Mouse (Mus musculus): ENCODE measurements around the gene Il12rb1. TPM values are rescaled to one million over a fixed set of nuclear protein-coding genes. Genes with fewer than 3 reads are reported as not detected.
"Not testable (repeated sequence)": the region's sequence is repeated elsewhere in the genome, so short reads cannot be mapped to it uniquely, and the experiment has no call there.

Il12rb1 gene
- total RNA-seq, 1 experiment from 2014 or later, result 3.1 TPM

DNA sequence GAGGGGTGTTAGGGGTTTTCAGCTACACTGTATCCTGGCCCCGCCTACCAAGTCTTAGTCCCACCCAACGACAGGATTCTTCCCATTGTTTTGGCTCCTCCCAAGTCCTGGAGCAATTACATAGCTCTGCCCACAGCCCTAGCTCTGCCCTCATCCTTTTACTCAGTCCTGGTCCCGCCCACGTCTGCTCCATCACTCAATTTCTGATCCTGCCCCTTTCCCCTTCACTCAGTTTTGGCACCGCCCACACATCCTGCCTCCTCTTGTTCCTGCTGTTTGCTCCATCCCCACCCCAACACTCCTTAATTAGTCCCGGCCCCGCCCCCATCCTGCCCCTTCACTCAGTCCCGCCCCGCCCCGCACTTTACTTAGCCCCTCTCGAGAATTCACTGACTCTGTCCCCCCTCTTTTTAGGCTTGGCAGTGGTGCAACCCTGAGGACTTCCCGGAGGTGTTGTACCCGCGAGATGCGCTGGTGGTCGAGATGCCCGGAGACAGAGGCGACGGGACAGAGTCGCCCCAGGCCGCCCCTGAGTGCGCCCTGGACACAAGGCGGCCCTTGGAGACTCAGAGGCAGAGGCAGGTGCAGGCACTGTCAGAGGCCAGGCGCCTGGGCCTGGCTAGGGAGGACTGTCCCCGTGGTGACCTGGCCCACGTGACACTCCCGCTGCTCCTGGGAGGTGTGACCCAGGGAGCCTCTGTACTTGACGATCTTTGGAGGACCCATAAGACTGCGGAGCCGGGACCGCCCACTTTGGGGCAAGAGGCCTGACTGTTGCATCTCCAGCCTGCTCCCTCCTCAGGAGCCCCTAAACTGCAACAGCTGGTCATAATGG lies 12.1 kb downstream of the Il12rb1 start:
- ATAC-seq (ENCODE audit: extremely low read depth, insufficient number of reproducible peaks, low FRiP score, poor library complexity, severe bottlenecking), result no peak

DNA sequence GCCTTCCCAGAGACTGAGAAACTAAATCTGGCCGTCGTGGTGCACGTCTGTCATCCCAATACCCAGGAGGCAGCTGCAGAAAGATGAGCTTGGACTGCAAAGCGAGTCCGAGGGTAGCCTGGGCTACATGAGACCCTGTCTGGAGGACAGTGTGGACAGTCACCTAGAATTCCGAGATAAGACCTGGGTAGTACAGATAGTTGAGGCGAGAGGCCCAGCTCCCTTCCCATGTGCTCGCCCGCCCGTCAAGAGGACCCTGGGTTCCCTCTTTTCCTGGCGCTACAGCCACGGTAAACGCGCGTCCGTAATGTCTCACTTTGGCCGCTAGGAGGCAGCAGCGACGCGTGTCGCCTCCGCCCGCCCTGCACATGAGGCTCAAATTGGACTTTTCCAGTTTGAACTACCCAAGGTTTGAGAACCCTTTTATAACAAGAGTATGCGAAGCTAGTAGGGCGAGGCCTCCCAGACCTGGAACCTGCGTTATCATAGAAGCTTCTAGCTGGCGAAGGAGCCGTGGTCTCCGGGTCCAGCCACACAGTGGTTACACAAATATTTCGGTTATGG lies 13.2 kb downstream of the Il12rb1 start:
- peak; percentile 84 for ATAC-seq (ENCODE audit: extremely low read depth, insufficient number of reproducible peaks, low FRiP score, poor library complexity, severe bottlenecking)

DNA sequence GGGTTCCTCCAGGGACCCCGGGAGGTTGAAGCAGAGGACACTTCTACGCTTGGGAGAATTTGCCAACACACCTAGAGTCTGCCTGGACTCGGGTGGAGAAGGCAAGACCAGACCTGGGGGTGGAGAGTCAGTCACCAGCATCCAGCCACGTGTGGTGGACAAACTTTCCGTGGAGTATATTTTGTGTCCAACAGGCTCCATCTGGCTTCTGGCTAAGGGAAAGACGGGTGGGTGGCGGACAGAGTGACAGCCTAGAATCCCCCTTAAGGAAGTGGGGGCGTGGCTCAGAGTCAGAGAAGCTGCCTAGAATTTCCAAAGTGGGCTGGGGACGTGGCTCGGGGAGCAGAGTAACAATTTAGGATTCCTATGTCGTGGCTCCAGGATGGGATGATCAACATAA lies 13.7 kb downstream of the Il12rb1 start:
- no peak for ATAC-seq (ENCODE audit: extremely low read depth, insufficient number of reproducible peaks, low FRiP score, poor library complexity, severe bottlenecking)

DNA sequence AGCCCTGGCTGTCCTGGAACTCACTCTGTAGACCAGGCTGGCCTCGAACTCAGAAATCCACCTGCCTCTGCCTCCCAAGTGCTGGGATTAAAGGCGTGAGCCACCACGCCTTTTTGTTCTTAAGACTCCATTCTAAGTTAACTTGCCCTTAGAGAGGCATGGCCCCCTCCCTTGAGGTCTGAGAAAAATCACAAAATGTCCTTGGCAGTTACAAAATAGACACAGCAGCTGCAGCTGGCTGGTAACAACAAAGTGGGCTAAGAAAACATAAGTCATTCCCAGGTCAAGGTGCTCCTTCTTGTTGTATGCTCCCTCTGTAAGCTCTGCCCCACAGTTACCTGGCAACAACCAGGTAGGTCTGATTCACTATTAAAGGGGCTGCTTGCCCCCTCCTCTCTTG lies 14.3 kb downstream of the Il12rb1 start:
- not testable (repeated sequence) for ATAC-seq (ENCODE audit: extremely low read depth, insufficient number of reproducible peaks, low FRiP score, poor library complexity, severe bottlenecking)

DNA sequence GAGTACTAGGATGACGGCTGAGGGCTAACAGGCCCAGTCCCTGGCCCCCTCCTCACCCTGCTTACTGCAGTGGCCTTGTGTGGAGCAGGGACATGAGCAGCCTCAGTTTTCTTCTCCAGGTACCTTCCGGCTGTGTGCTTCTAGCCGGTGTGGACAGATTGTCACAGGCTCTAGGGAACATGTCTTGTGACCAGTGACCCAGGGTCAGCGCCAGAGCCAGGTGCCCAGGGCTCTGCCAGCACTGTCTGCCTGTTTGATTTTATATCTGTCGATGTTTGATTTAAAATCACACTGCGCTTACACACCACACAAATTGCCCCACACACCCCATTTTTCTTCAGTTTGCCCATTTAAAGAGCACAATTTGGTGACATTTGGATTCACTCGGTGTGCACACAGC lies 15.6 kb downstream of the Il12rb1 start:
- no peak for ATAC-seq (ENCODE audit: extremely low read depth, insufficient number of reproducible peaks, low FRiP score, poor library complexity, severe bottlenecking)

DNA sequence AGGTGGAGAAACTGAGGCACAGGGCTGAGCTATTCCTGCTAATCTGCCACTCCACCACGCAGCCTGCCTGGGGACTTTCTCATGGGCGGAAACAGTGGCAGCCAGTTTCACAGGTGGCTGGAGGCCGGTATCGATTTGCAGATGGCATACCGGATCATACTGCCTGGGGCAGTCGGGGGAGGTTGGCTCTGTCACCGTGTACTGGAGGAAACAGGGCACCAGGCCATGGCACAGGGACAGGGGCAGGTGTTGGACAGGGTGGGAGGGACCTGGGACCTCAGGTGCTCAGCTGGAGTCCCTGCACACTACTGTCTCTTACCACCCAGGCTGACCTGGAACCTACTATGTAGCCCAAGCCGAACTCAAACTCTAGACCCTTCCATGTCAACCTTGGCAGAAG lies 17.6 kb downstream of the Il12rb1 start:
- no peak for ATAC-seq (ENCODE audit: extremely low read depth, insufficient number of reproducible peaks, low FRiP score, poor library complexity, severe bottlenecking)

DNA sequence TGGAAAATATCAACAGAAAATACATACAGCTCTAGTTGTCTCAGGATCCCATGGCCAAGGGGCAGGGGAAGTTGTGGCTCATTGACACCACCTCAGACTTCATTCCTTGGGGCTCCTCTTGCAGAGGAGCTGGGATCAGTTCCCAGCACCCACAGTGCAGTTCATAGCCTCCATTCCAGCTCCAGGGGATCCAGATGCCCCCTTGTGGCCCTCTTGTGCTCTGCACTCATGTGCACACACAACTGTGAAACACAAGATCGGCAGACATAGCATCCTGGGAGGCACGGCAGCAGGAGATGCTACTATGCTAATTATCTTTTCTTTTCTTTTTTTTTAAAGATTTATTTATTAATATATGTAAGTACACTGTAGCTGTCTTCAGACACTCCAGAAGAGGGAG lies 18.8 kb downstream of the Il12rb1 start:
- ATAC-seq (ENCODE audit: extremely low read depth, insufficient number of reproducible peaks, low FRiP score, poor library complexity, severe bottlenecking), result no peak

DNA sequence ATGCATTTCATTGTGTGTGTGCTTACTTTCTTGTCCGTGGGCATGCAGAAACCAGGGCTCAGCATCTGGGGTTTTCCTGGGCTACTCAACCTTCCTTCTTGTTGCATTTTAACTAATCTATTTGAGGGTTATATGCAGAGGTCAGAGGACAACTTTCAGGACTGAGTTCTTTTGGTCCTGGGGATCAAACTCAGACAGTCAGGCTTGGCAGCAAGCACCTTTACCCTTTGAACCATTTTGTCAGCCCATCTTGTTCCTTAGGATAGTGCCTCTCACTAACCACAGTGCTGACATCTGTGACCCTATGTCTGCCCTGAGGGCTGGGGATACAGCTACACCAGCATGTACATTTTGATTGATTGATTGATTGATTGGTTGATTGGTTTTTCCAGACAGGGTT lies 19.5 kb downstream of the Il12rb1 start:
- ATAC-seq (ENCODE audit: extremely low read depth, insufficient number of reproducible peaks, low FRiP score, poor library complexity, severe bottlenecking), result no peak

DNA sequence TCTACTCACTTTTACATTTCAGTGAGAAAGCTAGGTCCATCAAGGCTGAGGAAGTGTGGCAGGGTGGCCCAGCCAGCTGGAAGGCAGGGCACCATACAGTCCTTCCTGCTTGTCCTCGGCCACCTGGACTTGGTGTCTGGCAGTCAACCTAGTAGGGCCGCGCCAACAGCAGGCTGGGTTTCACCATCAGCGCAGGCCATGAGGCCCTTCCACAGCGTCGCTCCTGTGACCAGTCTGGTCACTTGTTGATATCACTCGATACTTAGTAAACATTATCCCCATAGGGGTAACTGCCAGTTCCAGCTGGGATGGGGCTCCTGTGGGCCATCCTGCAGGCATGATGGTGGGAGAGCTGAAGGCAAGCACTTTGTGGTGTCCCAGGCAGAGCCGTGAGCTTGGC lies 23.3 kb downstream of the Il12rb1 start:
- ATAC-seq (ENCODE audit: extremely low read depth, insufficient number of reproducible peaks, low FRiP score, poor library complexity, severe bottlenecking), result no peak

DNA sequence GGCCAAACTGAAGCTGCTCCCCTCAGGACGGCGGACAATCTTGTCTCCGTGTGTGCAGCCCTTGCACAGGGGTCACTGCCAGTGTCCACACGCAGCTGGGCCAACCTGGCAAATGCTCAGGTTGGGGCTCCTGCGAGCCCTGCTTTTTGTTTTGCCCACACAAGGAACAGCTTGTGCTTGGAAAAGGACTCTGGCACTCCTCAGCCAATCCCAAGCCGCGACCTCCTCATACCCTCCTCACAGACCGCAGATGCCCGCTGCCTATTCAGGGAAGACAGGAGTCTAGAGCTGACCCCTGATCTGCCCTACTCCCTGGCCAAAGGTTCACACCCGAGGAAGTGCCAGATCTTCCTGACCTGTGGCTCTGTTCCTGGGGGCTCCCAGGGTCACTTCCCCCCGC lies 24.1 kb downstream of the Il12rb1 start:
- ATAC-seq (ENCODE audit: extremely low read depth, insufficient number of reproducible peaks, low FRiP score, poor library complexity, severe bottlenecking), result no peak

DNA sequence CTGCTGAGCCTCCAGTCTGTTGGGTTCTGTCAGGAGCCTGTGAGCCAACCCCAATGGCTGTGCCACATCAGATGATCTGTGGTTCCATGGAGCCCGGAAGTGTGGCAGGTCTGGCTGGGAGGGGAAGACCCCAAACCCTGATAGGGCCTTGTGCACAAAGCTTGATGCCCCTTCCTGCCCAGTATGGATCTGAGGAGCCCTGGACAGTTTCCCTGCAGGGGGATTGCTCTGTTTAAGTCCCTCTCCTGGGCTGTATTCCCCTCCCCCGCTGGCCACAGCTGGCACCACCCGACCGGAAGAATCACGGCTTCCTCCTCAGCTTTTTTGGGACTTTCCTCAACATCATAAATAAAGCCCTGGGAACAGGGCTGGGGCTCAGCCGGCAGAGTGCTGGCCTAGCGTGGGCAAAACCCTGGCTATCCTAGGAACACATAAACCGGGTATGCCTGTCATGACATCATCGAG lies 24.8 kb downstream of the Il12rb1 start:
- ATAC-seq (ENCODE audit: extremely low read depth, insufficient number of reproducible peaks, low FRiP score, poor library complexity, severe bottlenecking), result no peak

DNA sequence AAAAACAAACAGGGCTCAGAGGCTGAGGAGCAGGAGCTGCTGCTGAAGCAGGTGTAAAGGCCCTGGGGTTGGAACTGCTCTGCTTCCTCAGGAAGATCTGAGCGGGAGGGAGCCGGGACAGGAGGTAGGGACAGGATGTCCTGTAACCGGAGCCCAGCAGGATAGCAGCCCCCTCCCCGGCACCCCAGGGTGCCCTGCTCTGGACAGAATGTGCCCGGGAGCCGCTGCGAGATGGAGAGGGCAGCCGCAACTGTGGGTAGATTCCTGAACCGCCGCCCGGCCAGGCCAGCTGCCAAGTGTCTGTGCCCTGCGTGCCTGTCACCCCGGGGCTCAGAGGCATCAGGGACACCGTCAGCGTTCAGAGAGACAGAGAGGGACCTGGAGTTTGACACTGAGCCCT lies 25.3 kb downstream of the Il12rb1 start:
- no peak for ATAC-seq (ENCODE audit: extremely low read depth, insufficient number of reproducible peaks, low FRiP score, poor library complexity, severe bottlenecking)

DNA sequence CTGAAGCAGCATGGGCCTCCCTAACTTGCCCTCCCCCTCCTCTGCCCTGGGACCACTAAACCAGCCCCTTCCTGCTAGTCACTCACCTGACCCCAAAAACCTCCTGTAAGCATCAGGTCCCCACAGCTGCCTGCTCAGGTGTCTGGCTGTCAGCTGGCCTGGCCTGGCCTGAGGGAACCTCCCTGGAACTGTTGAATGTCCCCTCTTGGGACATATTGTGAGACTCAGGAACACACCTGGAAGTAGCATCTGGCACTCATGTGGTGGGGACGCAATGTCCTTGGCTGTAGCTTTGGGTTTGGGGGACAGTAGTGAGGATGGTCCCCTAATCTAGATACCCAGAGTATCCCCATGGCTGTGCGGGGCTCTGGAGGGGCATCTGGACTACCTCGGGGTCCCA lies 25.8 kb downstream of the Il12rb1 start:
- ATAC-seq (ENCODE audit: extremely low read depth, insufficient number of reproducible peaks, low FRiP score, poor library complexity, severe bottlenecking), result no peak

DNA sequence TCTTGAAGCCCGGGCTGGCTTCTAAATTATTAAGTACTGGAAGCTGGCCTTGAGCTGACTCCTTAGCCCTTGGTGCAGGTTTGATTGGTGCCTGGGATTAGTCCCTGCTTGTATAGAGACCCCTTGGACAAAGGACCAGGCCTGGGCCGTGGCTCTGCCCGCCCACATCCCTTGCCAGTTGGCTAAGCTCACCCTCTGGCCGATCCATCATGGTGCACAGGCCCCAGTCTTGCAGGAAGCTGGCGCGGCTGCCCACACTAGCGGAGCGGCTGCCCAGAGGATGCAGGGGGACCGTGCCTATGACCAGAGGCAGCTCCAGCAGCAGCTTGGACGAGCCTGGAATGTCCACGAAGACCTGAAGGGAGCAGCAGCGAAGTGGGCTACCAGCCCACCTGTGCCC lies 28.4 kb downstream of the Il12rb1 start:
- no peak for ATAC-seq (ENCODE audit: extremely low read depth, insufficient number of reproducible peaks, low FRiP score, poor library complexity, severe bottlenecking)

DNA sequence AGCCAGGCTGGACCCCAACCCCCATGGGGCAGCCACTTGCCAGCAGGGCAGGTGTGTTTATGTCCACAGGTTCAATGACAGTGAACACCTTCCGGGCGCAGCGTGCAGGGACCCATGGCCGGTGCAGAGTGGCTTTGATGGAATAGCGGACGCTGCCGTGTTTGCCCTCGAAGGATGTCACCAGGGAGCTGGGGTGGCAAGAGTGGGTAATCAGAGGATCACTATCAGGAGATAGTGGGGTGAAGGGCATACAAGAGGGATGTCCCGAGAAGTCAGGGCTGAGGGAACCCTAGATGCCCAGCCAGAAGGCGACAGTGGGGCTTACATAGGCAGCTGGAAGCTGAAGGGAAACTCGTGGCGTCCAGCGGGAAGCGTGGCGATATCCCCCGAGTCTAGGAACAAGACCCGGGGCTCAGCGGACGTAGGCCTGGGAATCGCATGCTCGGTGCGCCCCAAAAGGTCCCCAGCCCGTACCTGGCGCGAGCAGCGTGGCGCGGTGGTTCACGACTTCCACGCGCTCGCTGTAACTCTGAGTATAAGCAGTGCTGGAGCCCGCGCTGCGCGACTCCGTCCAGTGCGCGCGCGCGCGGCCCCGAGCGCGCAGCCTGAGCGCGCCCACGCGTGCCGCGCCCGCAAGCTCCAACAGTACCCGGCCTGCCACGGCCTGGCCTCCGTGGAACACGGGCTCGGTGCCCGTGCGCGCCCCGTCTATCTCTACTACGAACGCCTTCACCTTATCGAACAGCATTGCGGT lies 30.6 kb downstream of the Il12rb1 start:
- no peak for ATAC-seq (ENCODE audit: extremely low read depth, insufficient number of reproducible peaks, low FRiP score, poor library complexity, severe bottlenecking)

DNA sequence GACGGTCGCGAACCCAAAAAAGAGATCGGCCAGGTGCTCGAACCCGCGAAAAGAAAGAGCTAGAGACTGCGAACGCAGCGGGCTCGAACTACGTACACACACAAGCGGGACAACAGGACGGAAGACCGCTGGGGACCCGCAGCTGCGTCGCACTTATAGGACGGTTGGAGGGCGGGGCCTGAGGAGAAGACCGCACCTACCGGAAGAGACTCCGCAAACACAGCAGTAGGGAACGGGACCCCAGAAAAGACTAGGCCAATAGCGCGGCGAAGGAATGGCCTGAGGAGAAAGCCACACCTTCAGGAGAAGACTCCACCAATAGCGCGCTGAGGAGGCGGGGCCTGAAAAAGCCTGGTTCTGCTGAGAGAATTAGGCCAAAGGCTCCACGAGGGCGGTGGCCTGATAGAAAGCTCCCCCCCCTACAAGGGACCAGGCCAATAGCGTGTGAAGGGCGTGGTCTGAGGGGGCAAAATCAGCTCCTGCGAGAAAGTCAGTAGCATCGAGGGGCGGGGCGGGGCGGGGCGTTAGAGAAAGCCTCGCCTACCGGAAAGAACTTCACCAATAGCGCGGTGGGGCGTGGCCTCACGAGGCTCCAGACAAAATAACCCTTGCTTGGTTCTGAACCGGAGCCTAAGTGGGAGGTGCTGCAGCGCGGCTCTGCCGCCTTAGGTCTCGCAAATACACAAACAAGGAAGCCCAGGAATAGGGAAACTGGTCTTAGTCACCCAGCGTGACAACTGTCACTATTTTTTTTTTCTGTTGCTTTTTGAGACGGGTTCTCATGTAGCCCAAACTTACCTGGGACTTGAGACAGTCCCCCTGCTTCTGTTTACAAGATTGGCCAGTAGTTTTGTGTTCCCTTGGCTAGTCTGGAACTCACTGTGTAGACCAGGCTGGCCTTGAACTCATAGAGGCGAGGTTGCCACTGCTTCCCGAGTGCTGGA lies 31.4 kb downstream of the Il12rb1 start, which contains the start of gene Arrdc2:
Arrdc2 (minus strand) TSS at position 313 of the 944 bp plus-strand sequence.
- ATAC-seq (ENCODE audit: extremely low read depth, insufficient number of reproducible peaks, low FRiP score, poor library complexity, severe bottlenecking), result peak; percentile 77

DNA sequence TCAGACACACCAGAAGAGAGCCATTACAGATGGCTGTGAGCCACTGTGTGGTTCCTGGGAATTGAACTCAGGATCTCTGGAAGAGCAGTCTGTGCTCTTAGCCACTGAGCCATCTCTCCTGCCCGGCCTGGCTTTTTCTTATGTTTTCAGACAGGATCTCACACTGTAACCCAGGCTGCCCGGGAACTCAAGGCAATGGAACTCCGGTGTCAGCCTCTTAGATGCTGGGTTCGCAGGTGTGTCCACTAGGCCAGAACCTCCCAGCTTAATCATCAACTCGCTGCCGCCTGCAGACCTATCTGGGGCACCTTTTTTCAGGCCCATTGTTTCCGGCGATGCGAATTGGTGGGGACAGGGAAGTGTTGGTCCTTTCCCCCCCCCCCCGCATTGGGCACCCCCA lies 32.3 kb downstream of the Il12rb1 start:
- no peak for ATAC-seq (ENCODE audit: extremely low read depth, insufficient number of reproducible peaks, low FRiP score, poor library complexity, severe bottlenecking)

DNA sequence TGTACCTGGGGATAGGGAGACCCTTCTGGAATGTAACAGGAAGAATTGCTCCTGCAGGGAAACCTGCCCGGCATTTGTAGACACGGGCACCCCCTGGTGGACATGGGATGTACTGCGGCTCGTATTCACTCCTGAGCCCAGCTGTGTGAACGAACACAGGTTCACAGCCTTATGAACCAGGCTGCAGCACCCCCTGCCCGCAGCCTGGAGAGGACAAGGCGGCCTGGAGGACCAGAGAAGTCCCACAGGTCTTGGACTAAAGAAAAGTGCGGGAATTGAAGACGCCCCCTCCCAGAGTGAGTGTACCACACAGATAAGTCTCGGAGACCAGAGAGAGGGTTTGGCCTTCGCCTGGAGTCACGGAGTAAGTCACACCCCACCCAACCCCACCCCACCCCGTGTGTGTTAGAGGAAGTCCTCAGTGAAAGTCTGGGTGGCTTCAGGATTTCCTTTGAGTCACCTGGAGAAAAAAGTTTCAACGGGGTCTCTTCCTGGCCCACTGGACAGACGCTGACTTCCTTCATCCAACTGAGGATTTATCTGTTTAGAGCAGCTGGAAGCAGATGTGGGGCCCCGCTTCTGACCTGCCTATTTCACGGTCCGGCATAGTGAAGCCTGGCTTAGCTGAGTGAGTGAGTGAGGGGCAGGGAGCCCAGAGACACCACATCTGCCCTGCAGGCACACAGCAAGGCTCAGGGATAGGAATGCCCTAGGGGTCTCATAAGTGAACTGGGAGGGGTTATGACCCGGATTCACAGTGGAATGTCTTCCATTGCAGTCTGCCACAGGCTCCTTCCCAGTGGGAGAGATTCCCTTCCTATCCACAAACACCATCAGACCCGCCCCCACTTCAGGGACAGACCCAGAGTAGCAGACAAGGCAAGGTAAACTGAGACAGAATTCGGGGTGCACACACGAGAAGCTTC lies 33.2 kb downstream of the Il12rb1 start:
- peak; percentile 27; the same call in 1 of the 2 replicates for ATAC-seq (ENCODE audit: extremely low read depth, insufficient number of reproducible peaks, low FRiP score, poor library complexity, severe bottlenecking)

All from neutrophil, adult 5-6 weeks (primary cell).